Mouse (Mus musculus): Measurements from ENCODE around the gene Sbno2. TPM values are rescaled to one million over a fixed set of nuclear protein-coding genes. Genes with fewer than 3 reads are reported as not detected.
A peak's percentile ranks its signal among the peaks of the same experiment; 100 is the strongest.

The Sbno2 gene
- total RNA-seq, 2 experiments from 2014 or later: 11.2 to 12.2 TPM

DNA sequence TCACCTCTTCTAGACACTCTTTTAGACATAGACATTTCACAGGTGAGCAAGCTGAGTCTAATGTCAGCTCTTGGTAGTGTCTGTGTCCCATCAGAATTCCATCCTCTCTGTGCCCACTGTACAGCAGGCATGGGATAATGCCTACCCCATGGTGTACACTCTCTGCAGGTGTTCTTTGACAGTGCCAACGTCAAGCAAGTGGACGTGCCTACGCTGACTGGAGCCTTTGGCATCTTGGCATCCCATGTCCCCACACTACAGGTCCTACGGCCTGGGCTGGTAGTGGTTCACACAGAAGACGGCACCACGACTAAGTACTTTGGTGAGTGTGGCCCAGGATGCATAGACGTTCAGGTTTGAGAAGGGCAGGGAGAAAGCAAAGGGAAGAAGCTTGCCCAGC lies 38.3 kb upstream of the Sbno2 start:
- no peak for DNase-seq
- intact Hi-C loops (cut with DNase I): loop anchor here (2.0 kb wide), 2 partner anchors 21 to 183 kb away; partner anchors contain the start of genes Cirbp and Wdr18

GRCm38 (mm10) chr10:80142530-80142925 lies 37.2 kb upstream of the Sbno2 start:
- no peak for DNase-seq
- intact Hi-C loops (cut with DNase I): loop anchor here (2.0 kb wide), 1 partner anchor 182 kb away; the partner anchor contains the start of gene Wdr18

DNA sequence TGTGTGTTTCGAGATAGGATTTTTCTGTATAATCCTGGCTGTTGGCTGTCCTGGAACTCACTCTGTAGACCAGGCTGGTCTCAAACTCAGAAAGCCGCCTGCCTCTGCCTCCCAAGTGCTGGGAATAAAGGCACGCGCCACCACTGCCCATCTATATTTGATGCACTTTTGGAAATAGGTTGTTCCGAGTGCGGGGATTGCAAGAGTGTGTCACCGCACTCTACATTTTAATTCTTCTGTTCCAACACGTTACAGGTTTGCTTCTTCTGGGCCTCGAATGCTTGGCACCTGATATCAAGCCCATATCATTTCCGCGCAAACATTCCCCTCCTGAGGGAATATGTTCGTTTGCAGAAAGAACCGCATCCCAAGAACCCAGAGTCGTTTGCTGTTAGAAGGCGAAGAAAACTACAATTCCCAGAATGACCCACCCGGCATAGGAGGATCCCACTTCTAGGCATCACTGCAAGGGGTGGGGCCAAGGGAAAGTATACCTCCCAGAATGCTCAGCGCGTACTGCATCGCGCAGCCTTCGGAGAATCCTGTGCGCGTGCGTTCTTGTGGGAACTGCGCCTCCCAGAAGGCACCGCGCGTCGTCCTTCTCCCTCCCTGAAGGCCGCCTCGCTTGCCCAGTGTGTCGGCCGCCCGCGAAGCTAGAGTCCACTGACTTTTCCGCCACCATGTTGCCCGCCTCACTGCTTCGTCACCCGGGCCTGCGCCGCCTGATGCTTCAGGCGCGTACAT lies 36.6 kb upstream of the Sbno2 start:
- DNase-seq: peak; percentile 89 to 91
- intact Hi-C loops (cut with DNase I): loop anchor here (2.0 kb wide), 2 partner anchors 157 to 181 kb away; partner anchors contain the start of genes Tmem259 and Wdr18

- intact Hi-C loops (cut with DNase I): loop anchor here (2.0 kb wide), 1 partner anchor 156 kb away; the partner anchor contains the start of gene Tmem259
- DNase-seq: peak; percentile 93 to 94
These were observed 35.9 kb upstream of the Sbno2 start for GRCm38 (mm10) chr10:80141243-80141642.

- DNase-seq: no peak
- intact Hi-C loops (cut with DNase I): loop anchor here (2.0 kb wide), 1 partner anchor 156 kb away; the partner anchor contains the start of gene Tmem259
These were observed 35.3 kb upstream of the Sbno2 start, which contains the start of gene Cbarp for GRCm38 (mm10) chr10:80140666-80141035. Gene Cbarp, minus strand, starts transcription at chr10:80140835.

DNA sequence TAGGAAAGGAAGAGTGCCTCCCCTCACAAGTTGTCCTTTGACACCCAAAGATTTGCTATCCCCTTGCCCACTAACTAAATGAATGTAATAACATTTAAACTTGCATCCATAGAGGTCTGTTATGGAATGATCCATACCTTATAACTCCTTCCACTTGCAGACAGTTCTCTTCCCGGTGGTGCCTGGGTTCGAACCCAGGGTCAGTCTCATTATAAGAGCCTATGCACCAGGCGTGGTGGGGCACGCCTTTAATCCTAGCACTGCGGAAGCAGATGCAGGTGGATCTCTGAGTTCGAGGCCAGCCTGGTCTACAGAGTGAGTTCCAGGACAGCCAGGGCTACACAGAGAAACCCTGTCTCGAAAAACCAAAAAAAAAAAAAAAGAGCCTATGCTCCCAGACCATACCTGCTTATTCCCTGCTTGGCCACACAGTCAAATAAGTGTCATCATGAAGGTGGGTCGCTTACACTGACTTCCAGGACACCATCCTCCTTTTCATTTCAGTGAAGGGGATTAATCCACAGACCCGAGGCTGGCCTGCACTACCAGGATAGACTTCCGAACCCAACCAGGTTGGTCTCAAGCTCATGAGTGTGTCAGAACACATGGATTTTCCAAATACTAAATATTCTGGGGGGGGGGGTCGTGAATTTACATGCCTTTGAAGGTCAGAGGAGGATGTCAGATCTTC lies 34.7 kb upstream of the Sbno2 start:
- no peak for DNase-seq
- intact Hi-C loops (cut with DNase I): loop anchor here (2.0 kb wide), 2 partner anchors 15 to 155 kb away; partner anchors contain the start of gene Tmem259

- intact Hi-C loops (cut with DNase I): loop anchor here (2.0 kb wide), 1 partner anchor 15 kb away; no protein-coding TSS in a partner anchor
- no peak for DNase-seq
These were observed 34.0 kb upstream of the Sbno2 start for GRCm38 (mm10) chr10:80139439-80139775.

DNA sequence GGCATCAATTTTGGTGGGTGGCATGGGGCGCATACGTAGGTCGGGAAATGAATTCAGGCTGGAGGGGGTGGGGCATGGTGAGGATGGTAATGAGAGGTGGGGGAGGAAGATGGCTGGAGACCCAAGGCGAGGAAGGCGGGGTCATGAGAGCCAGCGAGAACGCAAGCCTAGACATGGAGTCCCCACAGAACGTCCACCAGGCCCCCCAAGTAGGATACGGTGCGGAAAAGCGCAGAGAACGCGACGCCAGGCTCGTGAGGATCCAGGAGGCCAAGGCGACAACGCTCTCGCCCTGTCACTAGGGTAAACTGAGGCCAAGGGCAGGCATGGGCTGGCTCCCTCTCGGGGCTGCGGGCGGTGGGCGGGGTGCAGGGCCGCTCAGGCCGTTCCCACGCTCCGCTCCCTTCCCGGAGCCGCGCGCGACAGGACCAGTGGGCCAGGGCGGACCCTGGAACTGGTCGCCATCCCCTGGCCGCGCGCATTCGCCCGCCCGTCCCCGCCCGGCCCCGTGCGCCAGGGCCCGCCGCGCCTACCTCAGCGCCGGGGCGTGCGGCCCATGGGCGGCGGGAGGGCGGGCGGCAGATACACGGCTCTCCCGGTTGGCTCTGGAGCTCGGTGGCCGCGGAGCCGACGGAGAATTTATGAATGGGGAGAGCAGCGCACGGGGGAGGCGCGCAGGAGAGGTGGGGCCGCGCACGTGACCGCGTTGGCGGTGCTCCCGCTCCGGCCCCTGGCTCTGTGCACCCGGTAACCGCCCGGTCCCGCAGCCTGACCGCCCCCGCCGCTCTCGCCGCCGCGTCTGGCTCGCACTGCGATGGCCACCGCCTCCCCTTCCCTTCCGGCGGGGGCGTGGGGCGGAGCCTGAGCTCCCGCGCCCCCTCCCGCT lies 33.4 kb upstream of the Sbno2 start, which contains the start of gene Atp5d:
Gene Atp5d (plus strand): TSS at position 80 of the 886 bp plus-strand sequence.
- intact Hi-C loops (cut with DNase I): loop anchor here (2.0 kb wide), 1 partner anchor 14 kb away; no protein-coding TSS in a partner anchor
- peak; percentile 58 to 69 for DNase-seq

DNA sequence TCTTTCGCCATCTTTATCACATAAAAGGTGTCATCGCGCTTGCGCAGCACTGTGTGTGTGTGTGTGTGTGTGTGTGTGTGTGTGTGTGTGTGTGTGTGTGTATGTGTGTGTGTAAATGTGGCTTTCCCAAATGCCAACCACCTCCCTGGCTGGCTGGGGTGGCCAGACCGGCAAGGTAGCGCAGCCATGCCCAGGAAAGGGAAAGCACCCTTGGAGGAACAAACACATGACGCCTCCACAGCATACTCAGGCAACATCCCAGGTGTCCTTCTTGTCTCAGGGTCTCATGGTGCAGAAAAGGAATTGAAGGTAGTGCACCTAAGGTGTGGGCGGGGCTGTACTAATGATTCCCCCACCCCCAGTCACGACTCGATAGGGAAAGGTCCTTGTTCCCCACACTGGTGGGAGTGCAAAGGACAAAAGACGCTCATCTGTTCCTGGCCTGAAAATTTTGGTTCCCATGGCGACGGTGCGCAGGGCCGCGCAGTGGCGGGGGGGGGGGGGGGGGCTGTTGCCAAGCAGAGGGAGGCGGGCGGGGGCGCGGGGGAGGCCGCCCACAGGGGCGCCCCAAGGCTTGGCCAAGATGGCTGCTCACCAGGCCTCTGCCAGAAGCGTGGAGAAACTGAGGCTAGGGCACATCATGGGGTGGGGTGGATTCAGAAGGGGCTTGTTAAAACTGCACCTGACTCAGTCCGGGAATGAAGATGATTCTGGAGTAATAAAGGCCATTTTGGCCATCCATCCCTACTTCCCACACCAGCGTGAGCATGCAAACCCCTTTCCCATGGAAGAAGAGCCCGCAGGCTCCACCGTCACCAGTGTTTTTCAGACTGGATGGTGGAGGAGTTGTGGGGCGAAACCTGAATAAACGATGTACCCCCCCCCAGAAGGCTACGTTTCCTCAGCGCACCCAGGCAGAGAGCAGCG lies 32.5 kb upstream of the Sbno2 start:
- intact Hi-C loops (cut with DNase I): loop anchor here (2.0 kb wide), 1 partner anchor 13 kb away; no protein-coding TSS in a partner anchor
- DNase-seq: no peak

DNA sequence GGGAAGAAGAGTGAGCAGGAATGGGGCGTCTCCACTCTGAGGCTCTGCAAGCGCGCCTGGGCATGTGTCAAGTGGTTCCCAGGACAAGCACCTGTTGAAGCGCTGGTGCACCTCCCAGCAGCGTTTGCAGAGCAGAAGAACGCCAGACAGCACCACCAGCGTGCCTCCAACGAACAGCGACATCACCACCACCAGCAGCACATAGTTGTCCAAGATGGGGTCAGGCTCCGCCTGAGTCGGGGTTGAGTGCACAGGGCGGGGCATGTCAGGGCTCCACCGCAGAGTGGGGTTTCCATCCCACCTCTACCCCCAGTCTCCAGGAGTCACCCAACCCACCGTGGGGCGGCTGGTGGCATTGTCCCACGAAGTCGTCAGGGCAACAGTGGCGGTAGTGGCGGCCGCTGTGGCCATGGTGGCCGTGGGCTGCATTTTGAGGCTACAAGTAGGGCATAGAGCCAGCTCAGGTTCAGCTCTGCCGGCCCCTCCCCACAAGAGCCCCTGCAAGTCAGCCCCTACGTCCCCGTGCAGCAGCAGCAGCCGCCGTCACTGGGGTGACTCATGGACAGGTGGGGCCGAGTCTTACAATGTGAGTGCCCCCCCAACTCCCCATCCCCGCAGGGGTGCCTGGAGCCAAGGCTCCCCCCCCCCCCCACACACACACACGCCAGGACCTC lies 31.7 kb upstream of the Sbno2 start:
- intact Hi-C loops (cut with DNase I): no loop called here
- DNase-seq: no peak

DNA sequence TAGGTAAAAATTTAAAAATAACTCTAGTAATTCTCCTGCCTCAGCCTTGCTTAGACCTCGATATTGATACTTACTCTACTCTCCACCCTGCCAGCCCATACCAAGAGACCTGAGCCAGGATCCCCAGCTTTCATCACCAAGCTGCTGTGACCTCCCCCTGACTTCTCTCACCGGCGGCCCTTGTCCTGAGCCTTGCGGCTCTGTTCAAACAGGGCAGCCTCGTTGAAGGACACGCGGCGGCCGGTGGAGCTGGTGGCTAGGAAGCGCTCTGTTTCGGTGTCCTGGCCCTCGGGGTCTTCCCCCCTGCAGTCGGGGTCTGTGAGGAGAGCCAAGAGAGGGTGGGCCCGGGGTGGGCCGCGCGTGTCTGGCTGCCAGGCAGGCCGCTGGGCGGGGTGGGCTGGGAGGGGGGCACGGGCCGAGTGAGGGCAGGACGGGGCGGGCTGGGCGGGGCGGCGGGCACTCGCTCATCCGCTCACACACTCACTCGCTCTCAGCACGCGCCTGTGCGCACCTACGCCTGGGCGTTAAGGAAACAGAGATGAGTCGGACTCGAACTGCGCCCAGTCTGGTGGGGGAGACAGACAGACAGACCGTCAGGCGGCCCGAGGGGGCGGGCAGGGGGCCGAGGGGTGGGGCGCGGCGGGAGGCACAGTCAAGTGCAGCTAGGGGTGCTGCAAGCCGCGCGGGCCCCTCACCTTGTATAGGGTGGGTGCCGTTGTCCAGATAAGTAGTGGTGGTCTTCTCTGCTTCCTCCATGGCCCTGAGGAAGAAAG lies 31.0 kb upstream of the Sbno2 start:
- no peak for DNase-seq
- intact Hi-C loops (cut with DNase I): no loop called here

DNA sequence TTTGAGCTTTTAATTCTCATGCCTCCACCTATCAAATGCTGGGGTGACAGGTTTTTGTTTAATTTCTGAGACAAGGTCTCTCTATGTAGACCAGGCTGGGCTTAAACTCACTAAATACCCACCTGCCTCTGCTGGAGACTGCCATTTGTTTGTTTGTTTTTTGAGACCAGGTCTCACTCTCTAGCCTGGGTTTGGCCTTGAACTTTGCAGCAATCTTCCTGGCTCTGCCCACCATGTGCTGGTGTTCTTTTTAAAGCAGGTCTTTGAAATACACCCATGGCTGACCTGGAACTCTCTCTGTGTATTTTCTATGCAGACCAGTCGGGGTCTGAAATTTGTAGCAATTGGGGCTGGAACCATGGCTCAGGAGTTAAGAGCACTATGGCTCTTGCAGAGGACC lies 30.3 kb upstream of the Sbno2 start:
- no peak for DNase-seq
- intact Hi-C loops (cut with DNase I): no loop called here

GRCm38 (mm10) chr10:80135161-80135560 lies 29.8 kb upstream of the Sbno2 start:
- intact Hi-C loops (cut with DNase I): no loop called here
- no peak for DNase-seq

DNA sequence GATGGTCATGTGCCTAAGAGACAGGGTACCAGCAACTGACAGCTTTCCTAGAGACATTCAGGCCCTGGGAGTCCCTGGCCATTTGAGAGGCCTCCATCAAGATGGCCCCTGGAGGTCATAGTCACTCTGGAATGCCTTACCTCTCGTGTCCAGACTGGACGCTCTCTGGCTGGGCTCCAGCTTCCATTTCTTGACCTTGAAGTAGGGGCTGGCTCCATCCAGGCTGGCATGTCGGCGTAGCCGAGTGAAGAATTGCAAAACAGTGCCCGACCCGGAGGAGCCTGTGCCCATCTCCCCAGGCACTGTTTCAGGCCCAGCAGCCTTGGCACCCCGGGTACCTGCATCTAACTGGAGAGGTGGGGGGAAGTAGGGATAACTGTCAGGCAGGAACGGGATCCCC lies 29.1 kb upstream of the Sbno2 start:
- DNase-seq: no peak
- intact Hi-C loops (cut with DNase I): no loop called here

DNA sequence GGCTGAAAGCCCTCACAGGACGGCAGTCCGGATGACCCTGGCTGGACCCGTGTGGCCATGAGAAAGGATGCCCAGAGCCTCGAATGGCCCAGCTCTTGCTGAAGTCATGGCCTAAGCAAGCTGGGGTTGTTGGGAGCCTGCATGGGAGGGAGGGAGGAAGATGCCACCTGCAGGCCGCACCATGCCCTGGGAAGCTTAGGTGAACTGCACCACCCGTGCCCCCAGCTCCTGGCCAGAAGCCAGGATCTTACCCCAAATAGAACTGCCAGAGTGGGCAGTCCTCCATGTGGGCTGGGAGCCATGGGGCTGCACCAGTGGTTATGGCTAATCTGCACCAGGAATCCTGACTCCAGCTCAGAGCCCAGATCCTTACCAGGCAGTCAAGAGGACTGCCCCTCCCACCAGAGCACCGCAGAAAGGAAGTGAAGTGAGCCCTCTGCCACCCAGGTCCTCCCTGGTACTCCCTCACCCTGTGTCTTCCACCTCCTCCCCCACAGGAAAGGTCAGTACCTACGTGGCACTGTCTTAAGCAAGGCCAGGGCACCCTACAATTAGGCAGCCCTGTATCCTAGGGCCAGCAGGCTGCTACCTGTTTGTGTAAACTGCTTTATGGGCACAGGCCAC lies 28.0 kb upstream of the Sbno2 start:
- DNase-seq: peak; percentile 56 to 64

GRCm38 (mm10) chr10:80131952-80132350 lies 26.6 kb upstream of the Sbno2 start:
- intact Hi-C loops (cut with DNase I): no loop called here
- DNase-seq: no peak

More for the DNA sequence above, 28.0 kb upstream of the Sbno2 start:
- intact Hi-C loops (cut with DNase I): no loop called here

GRCm38 (mm10) chr10:80131316-80131951 lies 26.1 kb upstream of the Sbno2 start:
- no peak for DNase-seq
- intact Hi-C loops (cut with DNase I): no loop called here
